Mouse (Mus musculus): ENCODE results near the gene Npas3. TPM values are rescaled to one million over a fixed set of nuclear protein-coding genes. Genes with fewer than 3 reads are reported as not detected.

Npas3 gene
- polyA plus RNA-seq, 1 experiment from 2014 or later, result 0.16 TPM

DNA sequence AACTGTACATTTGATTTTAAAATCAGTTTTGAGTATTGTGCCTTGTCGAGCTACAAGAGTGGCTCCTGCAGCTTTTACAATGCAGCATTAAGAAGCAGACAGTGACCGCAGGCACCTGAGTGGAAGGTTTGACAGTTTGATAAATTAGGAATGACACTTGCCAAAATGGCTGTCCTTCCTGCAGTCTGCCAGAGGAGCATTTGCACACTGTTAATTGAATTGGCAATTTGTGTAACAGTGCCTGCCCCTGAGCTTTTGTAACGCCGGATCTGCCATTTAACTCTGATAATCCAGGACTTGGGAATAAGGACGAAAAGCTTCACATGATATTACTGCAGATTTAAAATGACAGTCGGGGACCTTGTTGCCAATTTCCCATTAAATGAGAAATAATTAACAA, 357.2 kb downstream of the Npas3 start:
- H3K36me3 ChIP-seq, result no peaks in the 10 kb centered on the region
- no peak overlapping the region for H3K27ac ChIP-seq
- DNase-seq (no peak), ATAC-seq (ENCODE audit: low read depth) (no peak)
- no peak overlapping the region for H3K4me3 ChIP-seq (replicated peaks)
- 71% methylated on average over 6 of the region's 6 CpGs for WGBS (ENCODE audit: insufficient replicate concordance)
- H3K27me3 ChIP-seq, result no peaks in the 10 kb centered on the region
- no peak overlapping the region for H3K4me2 ChIP-seq
- no peaks in the 10 kb centered on the region for H3K9me3 ChIP-seq (replicated peaks)
- H3K4me1 ChIP-seq (replicated peaks), result no peaks in the 10 kb centered on the region
- no peak overlapping the region for H3K9ac ChIP-seq

DNA sequence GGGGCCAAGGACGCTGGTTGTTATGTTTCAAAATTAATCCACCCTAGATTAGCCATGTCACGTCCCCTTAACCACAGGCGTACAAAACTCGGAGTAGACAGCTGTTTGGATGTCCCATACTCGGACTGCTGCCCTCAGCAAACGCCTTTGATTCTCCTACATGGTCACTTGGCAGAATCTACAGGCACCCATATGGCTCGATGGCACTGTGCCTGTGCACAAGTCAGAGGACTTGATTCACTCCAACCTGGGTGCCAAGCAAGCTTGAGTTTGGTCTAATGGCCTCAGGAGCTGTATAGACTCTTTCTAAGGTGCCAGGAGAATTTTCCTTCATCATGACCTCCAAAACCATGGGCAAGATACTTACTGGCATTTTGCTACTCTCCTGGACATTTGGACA, 363.6 kb downstream of the Npas3 start:
- no peak for ATAC-seq (ENCODE audit: low read depth)
- H3K27ac ChIP-seq, result no peak overlapping the region
- H3K4me2 ChIP-seq, result no peak overlapping the region
- H3K9ac ChIP-seq, result no peak overlapping the region
- no peaks in the 10 kb centered on the region for H3K27me3 ChIP-seq
- H3K36me3 ChIP-seq, result no peaks in the 10 kb centered on the region
- no peaks in the 10 kb centered on the region for H3K9me3 ChIP-seq (replicated peaks)
- H3K4me1 ChIP-seq (replicated peaks), result no peaks in the 10 kb centered on the region
- H3K4me3 ChIP-seq (replicated peaks), result no peak overlapping the region
- 72% methylated on average over 7 of the region's 7 CpGs for WGBS (ENCODE audit: insufficient replicate concordance)
- DNase-seq, result no peak

DNA sequence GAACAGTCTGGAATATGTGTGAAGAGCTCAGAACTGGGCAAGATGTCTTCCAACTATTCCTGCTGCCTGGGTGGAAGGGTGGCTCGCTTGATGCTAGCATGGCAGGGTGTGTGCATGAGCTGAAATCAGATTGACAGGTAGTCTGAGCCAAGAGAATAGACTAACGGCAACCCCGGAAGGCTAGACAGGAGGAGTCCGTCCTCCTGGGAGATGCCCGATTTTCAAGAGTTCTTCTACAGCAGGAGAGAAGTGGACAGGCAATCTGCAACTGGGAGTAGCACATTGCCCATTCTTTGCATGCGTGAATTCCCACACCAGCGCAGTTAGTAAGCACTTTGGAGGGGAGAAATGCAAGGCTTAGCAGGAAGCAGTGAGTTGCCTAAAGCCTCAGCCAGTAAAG, 372.8 kb downstream of the Npas3 start:
- Histone ChIP-seq H3K4me2 (no peak overlapping the region), H3K4me3 (replicated peaks) (no peak overlapping the region), H3K4me1 (replicated peaks) (no peaks in the 10 kb centered on the region)

GRCm38 (mm10) chr12:53623793-53624192, 375.3 kb downstream of the Npas3 start:
- no peaks in the 10 kb centered on the region for H3K36me3 ChIP-seq
- no peaks in the 10 kb centered on the region for H3K9me3 ChIP-seq (replicated peaks)
- H3K27me3 ChIP-seq, result no peaks in the 10 kb centered on the region
- H3K9ac ChIP-seq, result no peak overlapping the region
- H3K4me2 ChIP-seq, result no peak overlapping the region
- ATAC-seq (ENCODE audit: low read depth) (no peak), DNase-seq (no peak)
- no peak overlapping the region for H3K4me3 ChIP-seq (replicated peaks)
- H3K4me1 ChIP-seq (replicated peaks), result no peaks in the 10 kb centered on the region
- WGBS (ENCODE audit: insufficient replicate concordance), result 62% methylated on average over 9 of the region's 9 CpGs
- H3K27ac ChIP-seq, result no peak overlapping the region

More for the DNA sequence above, 372.8 kb downstream of the Npas3 start:
- WGBS (ENCODE audit: insufficient replicate concordance), result 75% methylated on average over 7 of the region's 7 CpGs
- Histone ChIP-seq H3K9me3 (replicated peaks) (no peaks in the 10 kb centered on the region), H3K27ac (no peak overlapping the region), H3K27me3 (no peaks in the 10 kb centered on the region), H3K36me3 (no peaks in the 10 kb centered on the region), H3K9ac (no peak overlapping the region)
- no peak for DNase-seq
- no peak for ATAC-seq (ENCODE audit: low read depth)

DNA sequence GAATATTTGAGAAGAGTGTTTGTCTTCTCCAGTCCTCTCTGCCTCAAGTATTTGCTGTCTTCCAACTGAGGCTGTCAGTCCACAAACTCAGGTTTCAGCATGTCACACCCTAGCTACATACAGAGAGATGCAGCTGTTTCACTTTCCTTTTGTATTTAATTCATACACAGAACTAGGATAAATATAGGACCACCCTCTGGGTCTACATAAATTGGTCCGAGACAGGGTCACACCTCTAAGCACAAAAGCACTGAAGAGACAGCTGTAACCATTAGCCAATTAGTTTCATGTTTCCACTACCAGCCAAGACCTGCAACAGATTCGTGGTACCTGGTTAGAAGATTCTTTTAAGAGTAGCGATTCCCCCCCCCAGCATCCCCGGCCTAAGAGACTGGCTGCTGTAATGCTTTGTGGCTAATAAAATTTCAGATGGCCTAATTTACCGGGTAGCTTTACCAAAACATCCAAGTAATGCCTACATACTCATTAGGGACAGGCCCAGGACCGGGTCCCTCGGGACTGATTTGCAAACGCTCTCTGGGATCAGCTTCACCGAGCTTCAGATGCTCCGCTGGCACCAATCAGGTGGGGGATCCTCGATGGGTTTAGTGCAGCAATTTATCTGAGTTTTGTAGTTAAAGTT, 376.0 kb downstream of the Npas3 start:
- Histone ChIP-seq H3K36me3 (no peaks in the 10 kb centered on the region), H3K9ac (no peak overlapping the region), H3K9me3 (replicated peaks) (no peaks in the 10 kb centered on the region), H3K27me3 (no peaks in the 10 kb centered on the region), H3K4me3 (replicated peaks) (no peak overlapping the region), H3K4me2 (no peak overlapping the region), H3K4me1 (replicated peaks) (no peaks in the 10 kb centered on the region), H3K27ac (no peak overlapping the region)
- 70% methylated on average over 11 of the region's 11 CpGs for WGBS (ENCODE audit: insufficient replicate concordance)
- ATAC-seq (ENCODE audit: low read depth), result no peak
- no peak for DNase-seq

DNA sequence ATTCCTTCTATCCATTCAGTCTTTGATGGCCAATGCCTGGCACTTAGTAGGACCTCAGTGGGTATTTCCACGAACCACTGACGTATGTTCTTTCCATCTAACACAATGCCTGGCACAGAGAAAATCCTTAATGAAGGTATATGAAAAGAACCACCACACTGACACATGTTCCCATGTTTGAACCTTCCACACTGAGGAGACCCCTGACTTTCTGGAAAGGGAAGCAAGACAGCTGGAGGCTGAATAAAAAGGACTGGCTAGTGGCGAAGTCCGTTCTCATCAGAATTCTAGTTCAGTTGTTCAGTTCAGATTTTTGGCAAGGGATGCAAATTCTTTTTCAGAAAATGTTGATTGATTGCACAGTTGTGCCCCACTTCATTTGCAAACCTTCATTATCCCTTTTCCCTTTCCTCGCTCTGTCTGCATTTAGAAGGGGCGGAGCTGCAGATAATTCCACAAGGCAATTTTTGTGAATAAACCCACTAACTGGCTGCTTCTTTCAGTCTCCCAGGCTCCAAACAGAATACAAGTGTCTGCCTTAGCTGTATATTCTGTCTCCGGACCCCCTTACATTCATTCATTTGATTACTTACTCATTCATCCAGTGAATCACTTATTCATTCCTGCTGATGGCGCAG, 381.1 kb downstream of the Npas3 start:
- WGBS (ENCODE audit: insufficient replicate concordance), result 71% methylated on average over 8 of the region's 8 CpGs
- Histone ChIP-seq H3K36me3 (no peaks in the 10 kb centered on the region), H3K9me3 (replicated peaks) (no peaks in the 10 kb centered on the region), H3K27ac (no peak overlapping the region), H3K4me1 (replicated peaks) (no peaks in the 10 kb centered on the region), H3K9ac (no peak overlapping the region), H3K4me2 (no peak overlapping the region), H3K4me3 (replicated peaks) (no peak overlapping the region), H3K27me3 (no peaks in the 10 kb centered on the region)
- DNase-seq (no peak), ATAC-seq (ENCODE audit: low read depth) (no peak)

DNA sequence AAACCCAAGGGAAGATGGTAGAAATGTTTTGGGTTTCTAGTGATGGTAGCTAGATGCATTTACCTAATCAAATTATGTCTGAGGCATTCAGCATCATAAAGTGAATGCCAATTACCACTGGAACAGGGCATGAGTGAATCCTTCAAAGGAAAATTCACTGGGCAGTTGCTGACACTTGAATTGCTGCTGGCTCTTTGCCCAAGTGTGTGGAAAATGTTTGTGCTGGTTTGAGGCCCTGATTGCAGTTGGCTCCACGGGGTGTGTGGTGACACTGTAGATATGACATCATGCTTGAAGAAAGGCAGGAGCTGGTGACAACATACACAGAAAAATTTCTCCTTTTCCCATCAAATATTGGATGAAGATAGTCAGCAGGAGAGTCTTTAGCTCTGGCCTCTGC, 382.1 kb downstream of the Npas3 start:
- no peak overlapping the region for H3K4me3 ChIP-seq (replicated peaks)
- H3K9ac ChIP-seq, result no peak overlapping the region
- no peaks in the 10 kb centered on the region for H3K4me1 ChIP-seq (replicated peaks)
- H3K36me3 ChIP-seq, result no peaks in the 10 kb centered on the region
- H3K27me3 ChIP-seq, result no peaks in the 10 kb centered on the region
- ATAC-seq (ENCODE audit: low read depth), result no peak
- DNase-seq, result no peak
- 38% methylated on average over 1 of the region's 1 CpGs for WGBS (ENCODE audit: insufficient replicate concordance)
- H3K4me2 ChIP-seq, result no peak overlapping the region
- no peaks in the 10 kb centered on the region for H3K9me3 ChIP-seq (replicated peaks)
- H3K27ac ChIP-seq, result no peak overlapping the region

- Histone ChIP-seq H3K9me3 (replicated peaks) (no peaks in the 10 kb centered on the region), H3K4me2 (no peak overlapping the region), H3K36me3 (no peaks in the 10 kb centered on the region), H3K27me3 (no peaks in the 10 kb centered on the region), H3K27ac (no peak overlapping the region), H3K4me3 (replicated peaks) (no peak overlapping the region), H3K4me1 (replicated peaks) (no peaks in the 10 kb centered on the region), H3K9ac (no peak overlapping the region)
- no peak for DNase-seq
- 57% methylated on average over 4 of the region's 4 CpGs for WGBS (ENCODE audit: insufficient replicate concordance)
- ATAC-seq (ENCODE audit: low read depth), result no peak
These were observed 383.0 kb downstream of the Npas3 start for GRCm38 (mm10) chr12:53631315-53632106.

DNA sequence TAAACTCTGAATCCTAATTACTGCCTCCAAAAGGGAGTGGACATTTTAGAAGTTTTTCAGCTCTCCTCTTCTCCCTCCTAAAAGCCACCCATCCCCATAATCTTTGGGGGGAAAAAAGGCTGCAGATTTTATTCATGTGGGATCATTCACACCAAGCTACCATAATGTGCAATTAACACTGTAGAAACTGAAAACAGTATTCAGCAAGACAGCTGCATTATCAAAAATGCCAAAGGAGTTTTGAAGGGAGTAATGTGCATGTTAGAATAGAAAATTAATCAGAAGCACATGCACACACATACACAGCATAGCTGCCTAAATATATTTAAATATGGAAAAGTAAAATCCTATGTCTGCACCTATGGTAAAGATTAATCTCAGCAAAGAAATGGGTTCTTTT, 390.1 kb downstream of the Npas3 start:
- ATAC-seq (ENCODE audit: low read depth), result no peak
- no peak overlapping the region for H3K27ac ChIP-seq
- H3K4me2 ChIP-seq, result no peak overlapping the region
- no peak overlapping the region for H3K4me3 ChIP-seq (replicated peaks)
- no peaks in the 10 kb centered on the region for H3K4me1 ChIP-seq (replicated peaks)
- DNase-seq, result no peak
- H3K27me3 ChIP-seq, result no peaks in the 10 kb centered on the region
- H3K9ac ChIP-seq, result no peak overlapping the region
- no peaks in the 10 kb centered on the region for H3K36me3 ChIP-seq
- no peaks in the 10 kb centered on the region for H3K9me3 ChIP-seq (replicated peaks)

- Histone ChIP-seq H3K4me3 (replicated peaks) (no peak overlapping the region), H3K27ac (no peak overlapping the region), H3K4me2 (no peak overlapping the region), H3K9ac (no peak overlapping the region), H3K27me3 (no peaks in the 10 kb centered on the region), H3K36me3 (no peaks in the 10 kb centered on the region), H3K4me1 (replicated peaks) (no peaks in the 10 kb centered on the region), H3K9me3 (replicated peaks) (no peaks in the 10 kb centered on the region)
- ATAC-seq (ENCODE audit: low read depth) (no peak), DNase-seq (no peak)
- 77% methylated on average over 2 of the region's 2 CpGs for WGBS (ENCODE audit: insufficient replicate concordance)
These were observed 398.8 kb downstream of the Npas3 start for GRCm38 (mm10) chr12:53647282-53647681.

DNA sequence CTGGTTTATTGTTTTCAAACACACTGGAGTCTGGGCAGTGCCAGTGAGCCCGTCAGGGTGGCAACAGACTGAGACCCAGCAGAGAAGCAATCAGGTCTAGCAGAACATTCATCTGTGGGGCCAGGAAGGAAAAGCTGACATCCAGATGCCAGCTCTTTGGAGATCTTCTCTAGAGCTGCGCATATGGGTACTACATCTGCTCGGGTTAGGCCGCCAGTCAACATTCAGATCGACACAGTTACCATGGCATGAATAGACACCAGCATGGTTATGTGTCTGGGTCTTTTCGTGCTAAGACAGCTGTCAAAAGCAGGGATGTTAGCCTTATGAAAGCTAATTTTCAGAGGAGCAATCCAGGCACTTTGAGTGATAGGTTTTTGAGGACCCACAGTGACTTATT, 407.8 kb downstream of the Npas3 start:
- H3K9ac ChIP-seq, result no peak overlapping the region
- ATAC-seq (ENCODE audit: low read depth) (no peak), DNase-seq (no peak)
- WGBS (ENCODE audit: insufficient replicate concordance), result 67% methylated on average over 6 of the region's 6 CpGs
- H3K4me1 ChIP-seq (replicated peaks), result no peaks in the 10 kb centered on the region
- no peaks in the 10 kb centered on the region for H3K27me3 ChIP-seq
- no peak overlapping the region for H3K4me2 ChIP-seq
- H3K4me3 ChIP-seq (replicated peaks), result no peak overlapping the region
- H3K27ac ChIP-seq, result no peak overlapping the region
- H3K9me3 ChIP-seq (replicated peaks), result no peaks in the 10 kb centered on the region
- no peaks in the 10 kb centered on the region for H3K36me3 ChIP-seq

GRCm38 (mm10) chr12:53664084-53664483, 415.6 kb downstream of the Npas3 start:
- no peaks in the 10 kb centered on the region for H3K4me1 ChIP-seq (replicated peaks)
- no peak overlapping the region for H3K4me3 ChIP-seq (replicated peaks)
- H3K9me3 ChIP-seq (replicated peaks), result no peaks in the 10 kb centered on the region
- ATAC-seq (ENCODE audit: low read depth), result no peak
- 58% methylated on average over 5 of the region's 5 CpGs for WGBS (ENCODE audit: insufficient replicate concordance)
- no peaks in the 10 kb centered on the region for H3K27me3 ChIP-seq
- H3K36me3 ChIP-seq, result no peaks in the 10 kb centered on the region
- H3K4me2 ChIP-seq, result no peak overlapping the region
- no peak for DNase-seq
- H3K9ac ChIP-seq, result no peak overlapping the region
- no peak overlapping the region for H3K27ac ChIP-seq

Measured in liver, embryonic 13.5 days (tissue).